Mouse (Mus musculus) layer of hippocampus, postnatal 25 days (tissue): ENCODE measurements around the gene Olfr1201. TPM values are rescaled to one million over a fixed set of nuclear protein-coding genes. Genes with fewer than 3 reads are reported as not detected.

Experiments used
- DNase-seq, 2 experiments: peaks; one replicate each; pipeline ENCODE4 v3.0.0; 2022; ENCODE audit warnings: mixed read lengths in 2 of 2, low spot score in 1 of 2; ENCODE audit errors: extremely low spot score in 1 of 2
- total RNA-seq, 2 experiments: library from RNA; stranded (reverse); gene quantifications; 2 replicates each; pipeline ENCODE4 v1.2.3; 2021

Gene Olfr1201
- total RNA-seq: not detected

DNA sequence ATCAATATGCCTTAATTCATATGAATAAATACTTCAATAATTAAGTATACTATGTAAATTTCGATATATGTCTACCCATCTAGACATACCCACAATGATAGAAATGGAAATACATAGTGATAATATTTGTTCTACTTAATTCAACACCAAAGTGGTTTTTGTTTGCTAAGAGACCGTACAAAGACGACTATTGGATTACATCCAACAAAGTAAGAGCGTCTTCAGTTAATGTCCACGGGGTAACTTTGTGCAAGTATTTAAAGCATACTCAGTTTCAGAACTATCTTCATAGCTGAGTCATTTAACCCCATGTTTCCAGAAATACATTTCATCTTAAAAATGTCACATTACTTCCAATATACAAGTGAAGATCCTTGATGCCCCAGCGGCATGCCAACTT lies at the start of gene Olfr1201:
TSS of gene Olfr1201 (plus strand) at position 301 of the 400 bp plus-strand sequence.
- no peak for DNase-seq

DNA sequence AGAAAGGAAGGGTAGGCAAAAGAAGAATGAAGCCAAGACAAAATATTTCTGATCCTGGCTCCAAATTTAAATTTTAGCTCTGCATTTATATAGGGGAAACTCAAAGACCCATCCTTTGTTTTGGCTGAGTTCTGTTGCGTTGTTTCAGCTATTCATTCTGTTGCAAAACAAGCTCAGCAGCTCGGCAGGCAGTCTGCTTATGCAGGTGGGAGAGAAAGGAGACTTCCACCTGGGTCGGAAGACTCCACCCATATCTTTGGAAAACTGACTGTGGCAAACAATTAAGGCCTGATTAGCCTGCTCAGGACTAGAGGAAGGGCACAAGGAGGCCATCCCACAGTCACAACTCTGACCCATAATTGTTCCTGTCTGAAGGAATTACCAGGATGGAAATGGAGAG lies 49.5 kb upstream of the Olfr1201 start:
- no peak for DNase-seq

DNA sequence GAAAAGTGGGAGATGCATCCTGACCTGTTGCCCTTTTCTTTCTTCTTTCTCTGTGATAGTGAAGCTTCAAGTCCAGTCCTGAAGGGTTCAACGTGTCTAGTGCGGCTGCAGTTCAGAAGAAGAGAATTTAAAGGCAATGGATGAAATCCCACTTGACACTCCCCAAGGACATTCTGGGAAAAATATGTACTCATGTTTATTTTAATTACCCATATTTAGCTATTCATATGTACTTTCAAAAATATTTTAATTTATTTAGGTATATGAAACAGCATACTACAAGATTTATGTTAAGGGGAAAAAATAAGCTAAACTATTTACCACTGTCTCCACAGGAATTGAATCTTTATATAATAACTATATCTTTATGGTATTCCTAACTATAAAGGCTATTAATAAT lies 41.6 kb upstream of the Olfr1201 start, which contains the start of gene Olfr1198:
TSS of gene Olfr1198 (minus strand) at position 101 of the 400 bp plus-strand sequence.
- DNase-seq: no peak

DNA sequence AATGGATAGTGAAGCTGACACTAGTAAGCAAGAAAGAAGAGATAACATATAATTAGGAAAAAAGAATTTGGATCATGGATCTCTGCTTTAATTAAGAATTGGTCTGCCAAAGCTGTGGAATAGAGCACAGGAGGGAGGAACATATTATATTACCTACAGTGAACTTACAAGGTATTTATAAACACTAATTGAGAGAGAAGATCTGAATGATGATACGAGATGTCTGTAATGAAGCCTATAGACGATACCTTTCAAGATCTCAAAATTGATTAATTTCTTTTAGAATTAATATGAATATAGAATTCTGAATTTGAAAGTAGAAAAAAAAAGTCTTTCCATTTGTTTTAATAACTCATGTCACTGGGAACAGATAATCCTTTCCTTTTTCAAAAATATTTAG lies 32.5 kb upstream of the Olfr1201 start, which contains the start of gene Olfr1199:
TSS of gene Olfr1199 (minus strand) at position 101 of the 400 bp plus-strand sequence.
- DNase-seq: no peak

DNA sequence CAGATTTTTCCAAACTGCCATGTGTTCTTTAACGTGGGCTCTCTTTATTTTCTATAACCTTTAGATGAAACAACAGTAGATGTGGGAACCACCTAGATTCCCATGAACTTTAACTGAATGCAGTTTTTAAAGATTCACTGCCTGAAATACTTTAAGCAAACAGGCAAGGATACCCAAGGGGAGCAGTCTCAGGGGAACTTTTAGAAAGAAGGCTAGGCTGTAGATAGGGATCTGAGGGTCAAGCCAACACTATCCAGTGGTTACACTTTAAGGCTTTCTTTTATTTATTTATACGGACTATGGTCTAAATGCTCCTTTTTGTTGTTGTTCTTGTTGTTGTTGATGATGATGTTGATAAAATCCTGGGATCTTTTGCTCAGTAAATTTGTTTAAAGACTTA lies 22.4 kb upstream of the Olfr1201 start, which contains the start of gene Olfr1200:
TSS of gene Olfr1200 (minus strand) at position 101 of the 400 bp plus-strand sequence.
- no peak for DNase-seq

DNA sequence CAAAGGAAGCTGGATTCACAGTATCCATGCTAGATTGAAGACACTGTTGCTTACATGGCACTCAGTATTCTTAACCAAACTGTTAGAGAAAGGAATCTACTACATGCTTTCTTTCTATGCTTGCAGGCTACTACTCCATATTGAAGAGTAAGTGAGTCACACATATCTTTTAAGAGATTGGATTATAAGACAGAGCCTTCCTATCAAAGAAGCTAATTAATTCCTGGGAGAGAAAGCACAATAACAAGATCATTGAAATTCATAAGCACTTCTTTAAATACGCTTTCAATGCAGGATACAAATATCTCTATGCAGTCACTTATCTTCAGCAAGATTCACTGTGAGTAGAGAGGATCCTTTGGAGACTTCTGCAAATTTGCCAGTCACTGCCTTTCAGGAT lies 21.4 kb downstream of the Olfr1201 start, which contains the start of gene Olfr1202:
TSS of gene Olfr1202 (plus strand) at position 301 of the 400 bp plus-strand sequence.
- no peak for DNase-seq

DNA sequence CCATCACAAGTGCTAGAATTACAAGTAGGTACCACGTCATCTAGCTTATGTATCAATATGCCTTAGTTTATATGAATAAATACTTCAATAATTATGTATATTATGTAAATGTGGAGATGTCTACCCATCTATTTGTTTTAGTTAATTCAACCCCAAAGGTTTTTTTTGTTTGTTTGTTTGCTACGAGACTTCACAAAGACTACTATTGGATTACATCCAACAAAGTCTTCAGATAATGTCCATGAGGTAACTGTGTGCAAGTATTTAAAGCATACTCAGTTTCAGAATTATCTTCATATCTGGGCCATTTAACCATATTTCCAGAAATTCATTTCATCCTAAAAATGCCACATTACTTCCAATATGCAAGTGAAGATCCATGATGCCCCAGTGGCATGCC lies 36.6 kb downstream of the Olfr1201 start, which contains the start of gene Olfr1205:
TSS of gene Olfr1205 (plus strand) at position 301 of the 400 bp plus-strand sequence.
- DNase-seq: no peak

DNA sequence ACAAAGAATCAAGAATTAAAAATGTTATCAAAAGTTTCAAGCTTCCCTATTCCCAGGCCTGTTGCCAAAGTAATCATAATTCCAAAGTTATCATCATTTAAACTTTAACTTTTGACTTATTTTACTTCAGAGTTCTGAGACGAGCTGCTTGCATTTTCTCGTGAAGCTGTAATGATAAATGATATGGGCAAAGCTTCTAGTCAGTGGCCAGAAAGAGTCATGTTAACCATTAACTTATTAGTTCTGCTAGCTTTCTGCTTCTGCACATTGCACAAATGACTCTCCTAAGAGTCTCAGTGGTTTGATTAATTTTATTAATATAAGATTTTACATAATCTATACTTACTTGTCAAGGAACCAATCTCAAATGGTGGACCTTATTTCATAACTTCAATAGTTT lies 45.6 kb downstream of the Olfr1201 start:
- DNase-seq: no peak

Other genes with a start within 250 kb of the Olfr1201 start
- gene Olfr1188, start 236.1 kb upstream of the Olfr1201 start, total RNA-seq: not detected
- gene Olfr1189, start 206.6 kb upstream of the Olfr1201 start, total RNA-seq: not detected
- under 1 TPM in 1 of 2 experiments, not detected in 1; 0.05 TPM for gene Olfr1191-ps1, start 152.5 kb upstream of the Olfr1201 start, total RNA-seq
- not detected for gene Olfr1192-ps1, start 144.5 kb upstream of the Olfr1201 start, total RNA-seq
- not detected for gene Olfr1193, start 117.4 kb upstream of the Olfr1201 start, total RNA-seq
- not detected for gene Olfr1195, start 103.8 kb upstream of the Olfr1201 start, total RNA-seq
- gene Olfr1196, start 88.4 kb upstream of the Olfr1201 start, total RNA-seq: not detected
- gene Olfr1197, start 60.7 kb upstream of the Olfr1201 start, total RNA-seq: not detected
- gene Olfr1198, start 41.7 kb upstream of the Olfr1201 start, total RNA-seq: not detected
- not detected for gene Olfr1199, start 32.6 kb upstream of the Olfr1201 start, total RNA-seq
- not detected for gene Olfr1200, start 22.5 kb upstream of the Olfr1201 start, total RNA-seq
- not detected for gene Olfr1202, start 21.5 kb downstream of the Olfr1201 start, total RNA-seq
- not detected for gene Olfr1205, start 36.7 kb downstream of the Olfr1201 start, total RNA-seq
- not detected for gene Olfr1204, start 56.3 kb downstream of the Olfr1201 start, total RNA-seq
- gene Olfr1206, start 70.2 kb downstream of the Olfr1201 start, total RNA-seq: not detected
- not detected for gene Olfr1208, start 109.3 kb downstream of the Olfr1201 start, total RNA-seq
- not detected for gene Olfr1209, start 122.1 kb downstream of the Olfr1201 start, total RNA-seq
- not detected for gene Olfr1211, start 145.1 kb downstream of the Olfr1201 start, total RNA-seq
- gene Olfr1212, start 160.9 kb downstream of the Olfr1201 start, total RNA-seq: not detected
- gene Gm13762, start 187.2 kb downstream of the Olfr1201 start, total RNA-seq: not detected
- not detected for gene Olfr1214, start 199.6 kb downstream of the Olfr1201 start, total RNA-seq
- not detected for gene Olfr1215, start 213.9 kb downstream of the Olfr1201 start, total RNA-seq
- not detected for gene Olfr1216, start 225.3 kb downstream of the Olfr1201 start, total RNA-seq
- gene Olfr1217, start 239.0 kb downstream of the Olfr1201 start, total RNA-seq: not detected